Mouse (Mus musculus) limb, embryonic 10.5 days (tissue): ENCODE measurements around the gene Cluap1. TPM values are rescaled to one million over a fixed set of nuclear protein-coding genes. Genes with fewer than 3 reads are reported as not detected.
"Not testable (repeated sequence)": the region's sequence is repeated elsewhere in the genome, so short reads cannot be mapped to it uniquely, and the experiment has no call there.

Experiments
- DNase-seq: peaks from one replicate; pipeline ENCODE4 v3.0.0-alpha.2; 2017; ENCODE audit warnings: low spot score
- H3K27ac ChIP-seq: fragments of 300-500 bp; sonication (generic); 2 replicates; pipeline ENCODE4 v1.5.1; 2016; ENCODE audit warnings: mild to moderate bottlenecking
- H3K27me3 ChIP-seq: fragments of 300-500 bp; sonication (generic); 2 replicates; pipeline ENCODE4 v1.6.1; 2016; ENCODE audit warnings: low read depth, mild to moderate bottlenecking; ENCODE audit not compliant: poor library complexity, severe bottlenecking
- H3K36me3 ChIP-seq: fragments of 300-500 bp; sonication (generic); 2 replicates; pipeline ENCODE4 v1.6.1; 2016; ENCODE audit warnings: mild to moderate bottlenecking, moderate library complexity
- H3K4me1 ChIP-seq: fragments of 300-500 bp; sonication (generic); 2 replicates; pipeline ENCODE4 v1.6.1; 2016
- H3K4me3 ChIP-seq: fragments of 300-500 bp; sonication (generic); 2 replicates; pipeline ENCODE4 v1.5.1; 2016; ENCODE audit warnings: mild to moderate bottlenecking, moderate library complexity
- H3K9me3 ChIP-seq: fragments of 300-500 bp; sonication (generic); replicated peaks from 2 replicates; pipeline ENCODE4 v1.6.1; 2016; ENCODE audit warnings: mild to moderate bottlenecking
- WGBS: fragments of 180-500 bp; shearing (Covaris S2); methylation state at CpG from one replicate; pipeline ENCODE4 v1.1.7; 2016; 5-methylcytosine and 5-hydroxymethylcytosine counted together
- microRNA-seq: library from miRNA; unstranded; fragments of <30 nt; microRNA quantifications from one replicate; pipeline ENCODE4, GENCODE M21; 2017
- polyA plus RNA-seq: library from polyadenylated mRNA; unstranded; fragments of >200 nt; fragmentation: Nextera tagmentation; extraction: Ambion mirVana; gene quantifications from 2 replicates; pipeline ENCODE4 v1.2.1, GENCODE M21; 2016

Gene Cluap1
- polyA plus RNA-seq, 1 experiment from 2014 or later, result 20.1 TPM

GRCm38 (mm10) chr16:3964990-3965389 lies 56.4 kb downstream of the Cluap1 start:
- no peak for DNase-seq
- H3K27ac ChIP-seq, result no peak overlapping the region
- 86% methylated on average over 10 of the region's 10 CpGs for WGBS
- no peaks in the 10 kb centered on the region for H3K36me3 ChIP-seq
- H3K27me3 ChIP-seq, result no peaks in the 10 kb centered on the region
- H3K9me3 ChIP-seq, result no peaks in the 10 kb centered on the region
- no peak overlapping the region for H3K4me3 ChIP-seq
- H3K4me1 ChIP-seq, result no peaks in the 10 kb centered on the region

- Histone ChIP-seq H3K4me1 (no peaks in the 10 kb centered on the region), H3K4me3 (no peak overlapping the region), H3K27ac (no peak overlapping the region), H3K36me3 (no peaks in the 10 kb centered on the region), H3K27me3 (no peaks in the 10 kb centered on the region), H3K9me3 (no peaks in the 10 kb centered on the region)
- WGBS, result 84% methylated on average over 3 of the region's 3 CpGs
- no peak for DNase-seq
Observed at GRCm38 (mm10) chr16:3965534-3965933, 56.9 kb downstream of the Cluap1 start.

GRCm38 (mm10) chr16:3974456-3974855 lies 65.9 kb downstream of the Cluap1 start:
- peaks cover 13% of the 10 kb centered on the region for H3K4me1 ChIP-seq
- not testable (repeated sequence) for H3K4me3 ChIP-seq, DNase-seq, H3K27me3 ChIP-seq, H3K9me3 ChIP-seq, H3K27ac ChIP-seq
- 93% methylated on average over 19 of the region's 19 CpGs for WGBS
- peaks cover 22% of the 10 kb centered on the region for H3K36me3 ChIP-seq

- no peak for DNase-seq
- Histone ChIP-seq H3K4me1 (peaks cover 13% of the 10 kb centered on the region), H3K27me3 (no peaks in the 10 kb centered on the region), H3K4me3 (no peak overlapping the region), H3K9me3 (no peaks in the 10 kb centered on the region), H3K27ac (no peak overlapping the region), H3K36me3 (peaks cover 34% of the 10 kb centered on the region)
- 85% methylated on average over 7 of the region's 7 CpGs for WGBS
Observed at GRCm38 (mm10) chr16:3975658-3976057, 67.1 kb downstream of the Cluap1 start.

- no peak for DNase-seq
- Histone ChIP-seq H3K36me3 (peaks cover 40% of the 10 kb centered on the region), H3K9me3 (no peaks in the 10 kb centered on the region), H3K4me3 (no peak within 1 kb of the TSS; the same call in 1 of the 2 replicates), H3K4me1 (peaks cover 13% of the 10 kb centered on the region), H3K27me3 (no peaks in the 10 kb centered on the region), H3K27ac (no peak within 1 kb of the TSS)
- WGBS, result 78% methylated on average over 4 of the region's 4 CpGs
Observed at GRCm38 (mm10) chr16:3976251-3976671, 67.7 kb downstream of the Cluap1 start, which contains the start of gene Nlrc3. Gene Nlrc3, minus strand, starts transcription at chr16:3976632.

GRCm38 (mm10) chr16:3976712-3977111 lies 68.1 kb downstream of the Cluap1 start:
- Histone ChIP-seq H3K27ac (no peak overlapping the region), H3K36me3 (peaks cover 45% of the 10 kb centered on the region), H3K9me3 (no peaks in the 10 kb centered on the region), H3K4me1 (peaks cover 13% of the 10 kb centered on the region), H3K27me3 (no peaks in the 10 kb centered on the region), H3K4me3 (no peak overlapping the region)
- 39% methylated on average over 3 of the region's 3 CpGs for WGBS
- DNase-seq, result no peak

- WGBS, result 91% methylated on average over 4 of the region's 4 CpGs
- Histone ChIP-seq H3K4me1 (0 out of 2 replicates have a peak, but pooled peaks cover under 1% of the 10 kb centered on the region), H3K36me3 (peaks cover 99% of the 10 kb centered on the region), H3K27ac (no peak overlapping the region), H3K4me3 (no peak overlapping the region), H3K9me3 (no peaks in the 10 kb centered on the region), H3K27me3 (no peaks in the 10 kb centered on the region)
- no peak for DNase-seq
Observed at GRCm38 (mm10) chr16:3982173-3982572, 73.6 kb downstream of the Cluap1 start.

GRCm38 (mm10) chr16:3983146-3983700 lies 74.6 kb downstream of the Cluap1 start:
- H3K36me3 ChIP-seq, result peaks cover 100% of the 10 kb centered on the region

GRCm38 (mm10) chr16:3988410-3988809 lies 79.8 kb downstream of the Cluap1 start:
- Histone ChIP-seq H3K36me3 (peaks cover 97% of the 10 kb centered on the region), H3K9me3 (no peaks in the 10 kb centered on the region)
- WGBS, result 90% methylated on average over 4 of the region's 4 CpGs

More at GRCm38 (mm10) chr16:3983146-3983700, 74.6 kb downstream of the Cluap1 start:
- no peak for DNase-seq
- Histone ChIP-seq H3K27ac (no peak overlapping the region), H3K4me1 (no peaks in the 10 kb centered on the region), H3K9me3 (no peaks in the 10 kb centered on the region), H3K27me3 (no peaks in the 10 kb centered on the region), H3K4me3 (no peak overlapping the region)
- WGBS, result 82% methylated on average over 7 of the region's 7 CpGs

More at GRCm38 (mm10) chr16:3988410-3988809, 79.8 kb downstream of the Cluap1 start:
- Histone ChIP-seq H3K27me3 (no peaks in the 10 kb centered on the region), H3K27ac (no peak overlapping the region), H3K4me3 (no peak overlapping the region), H3K4me1 (no peaks in the 10 kb centered on the region)
- no peak for DNase-seq

Small RNA genes within 50 kb of the gene (microRNA-seq; reads per million reads assigned to microRNA genes)
- gene Gm23493, result not detected

Other genes with a start within 250 kb of the Cluap1 start
- gene Mefv, start 190.7 kb upstream of the Cluap1 start, polyA plus RNA-seq, result not detected in 2 replicates
- 42.8 and 51.1 TPM in 2 replicates for gene Zfp263, start 164.7 kb upstream of the Cluap1 start, polyA plus RNA-seq
- gene Olfr15, start 77.9 kb upstream of the Cluap1 start, polyA plus RNA-seq, result not detected in 2 replicates
- gene Zfp174, start 61.5 kb upstream of the Cluap1 start, polyA plus RNA-seq, result 0.72 and 0.88 TPM in 2 replicates
- gene Naa60, start 36.4 kb upstream of the Cluap1 start, polyA plus RNA-seq, result 55.8 and 58.0 TPM in 2 replicates
- gene Zfp597, start 24.2 kb upstream of the Cluap1 start, polyA plus RNA-seq, result 4.1 and 6.5 TPM in 2 replicates
- gene Gm20695, start 24.2 kb upstream of the Cluap1 start, polyA plus RNA-seq, result 1.6 and 2.3 TPM in 2 replicates
- 7.7 and 8.8 TPM in 2 replicates for gene 1700037C18Rik, start 112 bp upstream of the Cluap1 start, polyA plus RNA-seq
- gene Nlrc3, start 67.8 kb downstream of the Cluap1 start, polyA plus RNA-seq, result 1.1 TPM in 2 replicates
- 25.5 and 29.2 TPM in 2 replicates for gene Slx4, start 95.0 kb downstream of the Cluap1 start, polyA plus RNA-seq
- 6.3 and 6.5 TPM in 2 replicates for gene Dnase1, start 128.1 kb downstream of the Cluap1 start, polyA plus RNA-seq
- 107 and 112 TPM in 2 replicates for gene Trap1, start 169.0 kb downstream of the Cluap1 start, polyA plus RNA-seq